Mouse (Mus musculus) yolk sac, embryonic 10.5 days (tissue): Measurements from ENCODE around the gene Palld.

Experiments used
- DNase-seq: peaks from one replicate; pipeline ENCODE4 v3.0.0-alpha.2; 2017; ENCODE audit warnings: low spot score

Palld gene

DNA sequence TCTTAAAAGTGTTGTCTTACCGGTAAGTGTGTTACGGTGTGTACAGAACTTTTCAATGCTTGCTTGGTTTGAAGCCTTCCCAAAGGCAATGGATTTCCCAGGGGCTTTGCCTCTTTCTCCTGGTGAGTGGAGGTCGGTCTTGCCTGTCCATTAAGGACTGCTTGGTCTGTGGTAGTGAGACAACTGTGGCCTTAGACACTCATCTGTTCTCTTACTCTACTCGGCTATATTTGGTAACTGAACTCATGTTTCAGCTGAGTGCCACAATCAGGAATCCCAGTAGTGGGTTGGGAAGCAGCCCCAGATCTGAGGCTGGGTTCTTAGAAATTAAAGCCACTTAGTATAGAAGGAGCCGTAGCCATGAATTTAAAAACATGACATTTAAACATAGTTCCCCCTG, at the start of gene Palld:
Gene Palld (minus strand): TSS at position 170 of the 400 bp plus-strand sequence.
- DNase-seq = no peak

GRCm38 (mm10) chr8:61937576-61937975, 35.1 kb upstream of the Palld start:
- no peak for DNase-seq

DNA sequence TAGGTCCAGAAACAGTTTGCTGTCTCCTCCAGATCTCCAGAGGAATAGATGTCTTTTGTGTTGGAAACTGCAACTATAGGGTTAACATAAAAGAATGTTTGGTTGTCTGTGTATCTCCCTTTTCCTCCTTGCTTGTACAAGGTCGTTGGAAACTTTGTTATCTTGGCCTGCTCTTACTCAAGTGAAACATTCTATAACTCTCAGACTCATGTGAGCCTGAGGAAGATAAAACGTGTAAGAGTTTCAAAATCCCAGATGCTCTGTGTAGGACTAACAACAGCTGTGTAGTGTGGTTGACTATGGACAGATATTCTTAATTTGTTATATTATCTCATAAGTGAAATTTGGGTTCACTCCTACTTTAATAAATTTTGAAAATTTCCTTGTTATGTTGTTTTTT, 30.8 kb upstream of the Palld start:
- no peak for DNase-seq

DNA sequence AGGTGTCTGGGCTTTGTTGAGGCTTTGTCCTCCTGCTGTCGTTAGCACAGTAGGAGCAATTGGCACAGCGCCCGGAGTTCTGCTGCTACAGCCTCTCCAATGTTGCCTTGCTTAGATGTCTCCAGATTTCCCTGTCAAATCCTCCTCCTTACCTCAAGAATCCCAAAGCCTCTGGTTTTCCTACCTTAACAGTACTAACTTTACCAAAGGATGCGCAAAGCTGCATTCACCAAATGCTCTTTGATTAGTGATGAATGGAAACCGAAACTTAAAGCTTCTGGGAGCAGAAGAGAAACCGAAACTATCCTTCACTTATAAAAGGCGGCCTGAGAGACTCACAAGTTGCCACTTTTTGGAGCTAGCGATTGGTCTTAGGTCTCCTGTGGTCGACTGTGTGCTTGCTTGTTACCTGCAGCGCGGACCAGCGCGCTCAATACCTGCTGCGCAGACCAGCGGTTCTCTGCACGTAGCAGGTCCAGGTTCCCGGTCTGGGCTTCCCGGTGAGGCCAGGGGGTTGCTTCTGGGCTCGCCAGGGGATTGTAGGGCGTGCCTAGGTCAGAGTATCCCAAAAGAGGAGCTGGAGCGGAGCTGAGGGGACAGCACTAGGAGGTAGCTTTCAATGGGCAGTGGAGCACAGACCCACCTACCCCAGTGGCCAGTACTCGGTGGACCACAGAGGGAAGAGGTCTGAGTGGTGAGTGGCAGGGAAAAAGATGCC, 25.4 kb upstream of the Palld start, which contains the start of gene Ddx60:
Gene Ddx60 (plus strand): TSS at position 311 of the 718 bp plus-strand sequence.
- peak; percentile 15 for DNase-seq

DNA sequence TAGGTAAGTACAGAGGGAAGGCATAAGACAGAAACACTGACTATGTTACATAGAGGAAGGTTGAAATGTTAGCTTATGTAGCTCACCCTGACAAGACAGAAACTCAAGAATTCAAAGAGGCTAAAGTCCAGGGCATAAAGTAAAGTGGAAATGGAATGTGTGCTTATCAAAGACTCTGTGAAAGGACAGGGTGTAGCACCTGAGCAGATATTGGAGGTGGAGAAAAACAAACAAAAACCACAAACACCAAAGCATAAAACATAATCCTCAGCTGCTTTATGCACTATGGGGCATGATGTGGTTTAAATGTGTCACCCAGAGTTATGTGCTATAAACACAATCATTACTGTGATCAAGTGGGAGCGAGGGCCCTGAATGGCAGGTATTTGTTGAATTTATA, 22.0 kb upstream of the Palld start:
- DNase-seq = no peak

DNA sequence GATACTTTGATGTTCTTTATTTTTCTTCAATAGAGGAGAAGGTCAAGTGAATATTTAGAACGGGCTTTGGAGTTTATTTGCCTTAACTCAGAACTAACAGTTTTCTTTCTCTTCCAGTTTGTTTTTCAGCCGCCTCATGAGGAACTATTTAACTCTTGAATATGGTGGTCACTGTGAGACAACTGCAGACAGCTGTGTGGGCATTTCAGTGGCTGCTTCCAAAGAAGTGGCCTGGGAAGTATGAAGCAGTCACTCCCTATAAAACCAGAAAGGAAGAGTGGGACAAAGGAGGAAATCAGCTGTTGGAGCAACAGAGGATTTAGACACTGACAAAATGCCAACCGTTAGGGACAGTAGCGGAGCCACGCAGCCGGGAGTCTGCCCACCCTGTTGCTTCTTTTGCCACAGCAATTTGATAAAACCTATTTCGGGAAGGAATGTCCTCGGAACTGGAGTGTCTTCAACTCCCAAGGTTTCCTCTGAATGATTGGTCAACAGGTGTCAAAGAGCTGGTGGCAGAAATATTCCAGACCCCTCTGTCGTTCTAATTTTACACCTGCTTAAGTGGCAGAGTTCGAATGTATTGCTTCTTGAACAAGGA, 19.1 kb upstream of the Palld start:
- no peak for DNase-seq

DNA sequence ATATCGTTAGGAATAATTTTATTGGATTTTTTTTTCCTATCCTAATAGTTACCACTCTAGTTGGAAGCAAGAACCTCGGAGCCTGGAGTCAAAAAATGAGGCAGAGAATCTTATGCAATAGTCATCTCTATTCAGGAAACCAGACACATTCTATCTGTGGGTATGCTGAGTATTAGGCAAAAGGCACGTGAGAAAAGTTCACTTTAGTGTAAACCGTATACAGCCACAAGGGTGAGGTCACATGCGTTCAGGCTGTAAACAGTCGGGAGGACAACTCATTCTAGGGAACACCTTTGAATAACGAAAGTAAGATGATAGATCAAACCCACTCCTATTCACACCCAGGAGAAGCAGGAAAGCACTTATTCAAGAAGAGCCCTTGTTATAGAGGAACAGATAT, 17.9 kb upstream of the Palld start:
- no peak for DNase-seq

DNA sequence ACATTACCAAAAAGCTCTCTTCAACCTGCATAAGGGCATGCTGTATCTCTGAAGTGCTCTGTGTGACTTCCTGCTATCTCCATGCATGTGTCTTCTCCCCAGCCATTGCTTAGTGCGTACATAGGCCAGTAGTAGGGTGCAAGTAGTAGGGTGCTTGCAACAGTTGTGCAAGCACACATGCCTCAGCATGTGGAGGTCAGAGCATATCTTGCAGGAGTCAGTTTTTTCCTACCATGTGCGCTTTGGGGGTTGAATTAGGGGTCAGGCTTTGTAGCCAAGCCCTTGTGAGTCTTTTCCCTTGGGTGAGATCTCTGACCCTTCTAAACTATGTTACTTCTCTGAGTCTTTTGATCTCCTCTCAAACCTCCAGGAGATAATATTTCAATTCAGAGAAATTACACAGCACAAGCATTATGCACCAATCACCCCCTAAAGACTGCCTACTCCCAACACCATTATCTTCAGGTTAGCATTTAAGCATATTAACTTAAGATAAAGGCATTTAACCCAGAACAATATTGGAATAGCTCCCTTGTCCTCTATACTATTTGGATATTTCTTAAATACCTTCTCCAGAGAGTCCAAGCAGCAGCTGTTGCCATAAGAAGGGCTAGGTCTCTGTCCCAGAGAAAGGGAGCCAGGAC, 16.8 kb upstream of the Palld start:
- DNase-seq = no peak

- DNase-seq = no peak
These were observed 14.8 kb upstream of the Palld start for GRCm38 (mm10) chr8:61917287-61917686.

- DNase-seq = no peak
These were observed 11.5 kb upstream of the Palld start for GRCm38 (mm10) chr8:61913957-61914356.

DNA sequence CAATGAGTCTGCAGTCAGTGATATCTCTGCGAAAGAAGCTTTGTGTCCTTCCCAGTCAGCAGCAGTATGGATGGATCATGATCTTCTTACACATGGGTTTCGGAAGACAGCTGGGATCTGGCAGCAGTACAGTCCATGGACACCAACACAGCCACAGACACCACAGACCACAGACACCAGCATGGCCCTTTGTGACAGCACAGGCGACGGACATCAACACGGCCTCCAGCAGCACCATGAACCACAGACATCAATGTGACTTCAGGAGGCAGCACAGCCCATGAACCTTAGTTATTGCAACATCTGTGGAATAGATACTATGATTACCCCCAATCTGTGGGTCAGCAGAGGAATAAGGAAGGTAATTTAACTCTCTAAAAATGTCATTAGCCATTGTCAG, 10.3 kb upstream of the Palld start:
- DNase-seq = no peak

- peak; percentile 28 for DNase-seq
These were observed 6.8 kb upstream of the Palld start for GRCm38 (mm10) chr8:61909313-61909712.

DNA sequence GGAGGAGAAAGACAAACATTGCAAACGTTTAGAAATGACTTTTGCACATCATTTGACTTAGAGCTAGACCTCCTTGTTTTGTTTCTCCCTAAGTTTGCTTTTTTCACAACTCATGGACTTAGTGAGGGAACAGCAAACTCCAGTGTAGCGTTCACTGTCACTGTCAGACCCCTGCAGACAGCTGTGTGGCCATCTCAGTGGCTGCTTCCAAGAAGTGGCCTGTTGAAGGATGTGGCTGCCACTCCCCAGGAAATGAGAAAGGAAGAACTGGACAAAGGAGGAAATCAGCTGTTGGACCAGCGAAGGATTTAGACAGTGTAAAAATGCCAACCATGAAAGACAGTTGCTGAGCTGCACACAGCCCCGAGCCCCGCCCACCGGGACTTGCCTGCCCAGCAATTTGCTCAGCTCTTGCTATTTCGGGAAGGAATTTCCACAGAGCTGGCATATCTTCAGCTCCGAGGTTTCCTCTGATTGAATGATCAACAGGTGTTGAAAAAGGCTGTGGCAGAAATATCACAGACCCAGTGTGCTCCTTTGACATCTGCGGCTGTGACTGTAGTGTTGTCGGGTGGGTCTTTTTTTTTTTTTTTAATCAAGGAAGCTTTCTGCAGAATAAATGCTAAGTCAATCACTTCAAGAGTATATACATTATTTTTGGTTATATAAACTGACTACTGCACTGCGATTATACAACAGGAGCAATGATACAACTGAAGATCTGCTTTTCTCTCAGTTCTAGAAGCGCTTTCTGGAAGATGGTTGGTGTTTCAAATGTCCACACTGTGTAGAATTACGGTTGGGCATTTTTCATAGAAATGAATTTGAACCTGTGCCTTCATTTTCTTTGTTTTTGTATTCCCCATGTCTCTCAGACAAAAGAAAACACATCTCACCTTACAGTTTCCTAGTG, 6.1 kb upstream of the Palld start:
- DNase-seq = peak; percentile 56

DNA sequence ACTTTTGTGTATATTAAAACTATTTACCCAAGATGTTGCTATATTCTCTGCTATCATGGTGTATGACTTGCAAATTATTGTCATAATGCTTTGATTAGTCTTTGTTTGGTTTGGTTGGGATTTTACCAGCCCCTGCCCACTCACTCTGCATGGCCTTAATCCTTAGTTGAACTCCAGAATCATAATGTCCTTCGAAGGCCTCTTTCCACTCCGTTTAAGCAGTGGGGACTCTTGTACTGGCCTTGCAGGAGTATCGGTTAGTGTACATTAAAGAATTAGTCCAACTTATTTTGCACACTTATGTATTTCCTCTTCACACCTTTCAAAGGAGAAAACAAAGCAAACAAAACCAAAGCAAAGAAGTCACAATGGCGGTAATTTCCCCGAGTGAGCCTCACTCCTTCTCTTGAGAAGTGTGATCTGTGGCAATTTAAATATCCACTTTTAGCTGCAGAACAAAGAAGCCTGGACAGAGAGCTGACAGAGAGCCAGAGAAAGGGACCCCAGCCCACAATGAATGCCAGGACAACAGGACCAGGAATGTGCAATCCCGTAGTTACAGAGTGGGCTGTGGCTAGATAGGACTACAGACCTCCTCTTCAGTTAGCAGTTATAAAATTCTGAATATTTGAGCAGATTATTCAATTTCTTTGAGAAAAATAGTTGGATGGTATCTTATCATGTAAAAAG, 1.3 kb downstream of the Palld start:
- no peak for DNase-seq

DNA sequence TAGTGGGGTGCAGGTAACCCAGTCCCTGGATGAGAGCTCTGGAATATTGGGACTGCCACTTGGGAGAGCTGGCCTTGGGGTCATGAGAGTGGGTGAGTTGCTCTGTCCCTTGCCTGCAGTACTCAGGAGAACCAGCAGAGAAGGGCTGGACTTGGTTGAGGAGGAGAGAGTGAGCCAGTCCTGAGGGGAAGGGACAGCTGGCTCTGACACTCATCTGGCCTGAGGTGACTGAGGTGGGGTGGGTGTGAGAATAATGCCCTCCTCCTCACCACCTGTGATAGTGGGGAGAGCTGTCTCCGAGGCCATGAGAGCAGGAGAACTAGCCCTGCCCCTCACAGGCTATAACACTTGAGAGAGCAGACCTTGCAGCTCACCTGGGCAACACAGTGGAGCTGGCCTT, 5.1 kb downstream of the Palld start:
- DNase-seq = no peak

DNA sequence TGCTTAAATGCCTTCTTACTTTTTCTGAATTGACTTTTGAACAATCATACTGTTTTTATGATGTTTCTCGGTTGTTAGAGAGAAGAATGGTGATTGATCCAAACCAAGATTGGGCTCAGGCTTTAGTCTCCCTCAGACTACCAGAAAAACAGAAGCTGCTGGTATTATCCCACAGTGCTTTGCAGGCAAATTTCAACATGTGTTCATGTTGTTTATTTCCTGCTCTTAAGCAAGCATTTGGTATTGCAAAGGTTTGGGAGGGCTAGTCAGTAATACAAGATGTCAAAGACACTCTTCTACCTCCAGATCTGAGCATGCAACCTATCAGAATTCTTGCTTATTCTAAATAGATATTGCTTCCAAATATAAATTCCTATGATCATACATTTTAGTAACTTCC, 5.7 kb downstream of the Palld start:
- DNase-seq = no peak

DNA sequence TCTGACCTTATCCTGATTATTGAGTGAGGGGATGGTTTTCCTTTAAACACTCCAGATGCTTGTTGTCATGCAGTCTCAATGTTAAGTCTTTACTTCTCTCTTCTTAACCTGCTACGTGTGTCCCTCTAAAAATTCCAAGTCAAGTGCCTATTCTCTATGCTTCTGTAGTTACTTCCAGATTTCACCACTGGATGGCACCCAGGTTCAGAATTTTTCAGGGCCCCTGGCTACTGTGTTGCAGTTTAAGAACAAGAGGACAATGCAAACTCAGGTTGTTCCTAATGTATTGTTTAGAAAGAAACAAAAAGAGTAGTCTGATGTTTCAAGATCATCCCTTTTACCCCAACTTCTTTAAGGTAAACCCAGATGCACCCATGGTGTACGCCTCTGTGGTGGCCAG, 8.4 kb downstream of the Palld start:
- DNase-seq = no peak

GRCm38 (mm10) chr8:61877607-61878006, 24.9 kb downstream of the Palld start:
- DNase-seq = peak; percentile 42

GRCm38 (mm10) chr8:61875290-61875689, 27.2 kb downstream of the Palld start:
- DNase-seq = no peak

- peak; percentile 10 for DNase-seq
These were observed 28.5 kb downstream of the Palld start for GRCm38 (mm10) chr8:61873994-61874393.

DNA sequence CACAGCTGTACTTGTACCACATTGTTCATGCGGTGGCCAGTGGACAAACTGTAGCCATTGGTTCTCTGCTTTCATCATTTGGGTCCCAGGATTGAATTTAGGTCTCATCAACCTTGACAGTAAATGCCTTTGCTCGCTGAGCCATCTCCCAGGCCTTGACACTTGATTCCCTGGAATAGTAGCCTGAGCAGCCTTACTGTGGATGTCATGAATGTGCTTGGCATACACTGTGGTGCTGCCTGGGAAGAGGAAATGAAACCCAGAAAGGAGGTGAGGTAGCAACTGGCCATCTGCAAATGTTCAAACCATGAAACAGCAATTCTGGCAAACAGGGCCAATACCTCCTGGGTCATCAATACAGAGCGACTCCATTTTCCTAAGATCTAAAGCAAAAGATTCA, 34.0 kb downstream of the Palld start:
- no peak for DNase-seq

GRCm38 (mm10) chr8:61866920-61867319, 35.6 kb downstream of the Palld start:
- DNase-seq = no peak
